Mouse (Mus musculus) splenic B cell, adult 2 months (primary cell): ENCODE data around the gene Tmem127.
"Not testable (repeated sequence)": the region's sequence is repeated elsewhere in the genome, so short reads cannot be mapped to it uniquely, and the experiment has no call there.

ENCODE experiments used
- DNase-seq: peaks from one replicate; pipeline ENCODE4 v3.0.0-alpha.2; 2011; ENCODE audit warnings: low read depth, low spot score
- H3K27me3 ChIP-seq: 2 replicates; pipeline ENCODE4 v1.6.1; 2012; ENCODE audit warnings: mild to moderate bottlenecking, low read length, moderate library complexity, mixed read lengths; ENCODE audit not compliant: control insufficient read depth, poor library complexity, insufficient read depth, severe bottlenecking
- H3K36me3 ChIP-seq: 2 replicates; pipeline ENCODE4 v1.6.1; 2012; ENCODE audit warnings: mild to moderate bottlenecking, low read length, moderate library complexity, mixed read lengths; ENCODE audit not compliant: control insufficient read depth, poor library complexity, insufficient read depth, severe bottlenecking

Tmem127 gene

GRCm38 (mm10) chr2:127278162-127278561 lies 30.5 kb downstream of the Tmem127 start:
- no peak for DNase-seq
- no peaks in the 10 kb centered on the region for H3K27me3 ChIP-seq

GRCm38 (mm10) chr2:127292250-127292649 lies 44.5 kb downstream of the Tmem127 start:
- peaks cover 13% of the 10 kb centered on the region for H3K36me3 ChIP-seq
- no peak for DNase-seq
- H3K27me3 ChIP-seq = no peaks in the 10 kb centered on the region

More at GRCm38 (mm10) chr2:127278162-127278561, 30.5 kb downstream of the Tmem127 start:
- no peaks in the 10 kb centered on the region for H3K36me3 ChIP-seq

GRCm38 (mm10) chr2:127297001-127297805 lies 49.5 kb downstream of the Tmem127 start:
- Histone ChIP-seq H3K27me3 (no peaks in the 10 kb centered on the region), H3K36me3 (peaks cover 6% of the 10 kb centered on the region)
- DNase-seq = no peak

- peaks cover 4% of the 10 kb centered on the region for H3K36me3 ChIP-seq
- no peaks in the 10 kb centered on the region for H3K27me3 ChIP-seq
- DNase-seq = no peak
Observed at GRCm38 (mm10) chr2:127298056-127298455, 50.3 kb downstream of the Tmem127 start.

GRCm38 (mm10) chr2:127300701-127301100 lies 53.0 kb downstream of the Tmem127 start:
- no peak for DNase-seq
- Histone ChIP-seq H3K36me3 (peaks cover 2% of the 10 kb centered on the region), H3K27me3 (no peaks in the 10 kb centered on the region)

GRCm38 (mm10) chr2:127301883-127302282 lies 54.2 kb downstream of the Tmem127 start:
- Histone ChIP-seq H3K27me3 (no peaks in the 10 kb centered on the region), H3K36me3 (peaks cover 2% of the 10 kb centered on the region)
- DNase-seq = no peak

- not testable (repeated sequence) for H3K27me3 ChIP-seq, DNase-seq, H3K36me3 ChIP-seq
Observed at GRCm38 (mm10) chr2:127304192-127304591, 56.5 kb downstream of the Tmem127 start.

GRCm38 (mm10) chr2:127304609-127305210 lies 57.0 kb downstream of the Tmem127 start:
- H3K36me3 ChIP-seq = no peaks in the 10 kb centered on the region
- DNase-seq = no peak
- H3K27me3 ChIP-seq = no peaks in the 10 kb centered on the region

- peak; percentile 83 for DNase-seq
- no peaks in the 10 kb centered on the region for H3K36me3 ChIP-seq
- no peaks in the 10 kb centered on the region for H3K27me3 ChIP-seq
Observed at GRCm38 (mm10) chr2:127306123-127306522, 58.4 kb downstream of the Tmem127 start.

GRCm38 (mm10) chr2:127307179-127307578 lies 59.5 kb downstream of the Tmem127 start:
- H3K27me3 ChIP-seq = no peaks in the 10 kb centered on the region
- DNase-seq = no peak
- no peaks in the 10 kb centered on the region for H3K36me3 ChIP-seq

GRCm38 (mm10) chr2:127308660-127309059 lies 61.0 kb downstream of the Tmem127 start:
- Histone ChIP-seq H3K27me3 (no peaks in the 10 kb centered on the region), H3K36me3 (no peaks in the 10 kb centered on the region)
- DNase-seq = peak; percentile 78

- H3K36me3 ChIP-seq = no peaks in the 10 kb centered on the region
- DNase-seq = peak; percentile 39
- no peaks in the 10 kb centered on the region for H3K27me3 ChIP-seq
Observed at GRCm38 (mm10) chr2:127310246-127310645, 62.5 kb downstream of the Tmem127 start.

GRCm38 (mm10) chr2:127310685-127311084 lies 63.0 kb downstream of the Tmem127 start:
- DNase-seq = peak; percentile 75
- no peaks in the 10 kb centered on the region for H3K27me3 ChIP-seq
- H3K36me3 ChIP-seq = no peaks in the 10 kb centered on the region
